Mouse (Mus musculus): ENCODE data around the gene Gm17087. TPM values are rescaled to one million over a fixed set of nuclear protein-coding genes. Genes with fewer than 3 reads are reported as not detected.

The Gm17087 gene
- polyA plus RNA-seq, 1 experiment from 2014 or later, result not detected

Other genes starting within 250 kb of the Gm17087 start
- gene Prr18, start 229.5 kb downstream of the Gm17087 start, polyA plus RNA-seq (2015; fragmentation: Nextera tagmentation; extraction: Ambion mirVana), result 0.21 and 0.30 TPM in 2 replicates
- gene T2, start 211.0 kb downstream of the Gm17087 start, polyA plus RNA-seq (2015; fragmentation: Nextera tagmentation; extraction: Ambion mirVana), result 1.3 and 2.3 TPM in 2 replicates
- gene T, start 132.5 kb downstream of the Gm17087 start, polyA plus RNA-seq (2015; fragmentation: Nextera tagmentation; extraction: Ambion mirVana), result 0.16 and 0.35 TPM in 2 replicates
- 1.1 and 1.9 TPM in 2 replicates for gene Pde10a, start 41.6 kb downstream of the Gm17087 start, polyA plus RNA-seq (2015; fragmentation: Nextera tagmentation; extraction: Ambion mirVana)

Measured in heart, embryonic 16.5 days (tissue).